Mouse (Mus musculus) CH12.LX (cell line): ENCODE measurements around the gene Tent5c.

Source experiments
- CHD1 ChIP-seq: IDR thresholded peaks from 2 replicates; pipeline ENCODE4 v1.6.1; 2012; ENCODE audit warnings: low read depth, low read length, improper control_type of control experiment, inconsistent platforms
- CTCF ChIP-seq, 2 experiments: IDR thresholded peaks in 1 of 2; conservative IDR thresholded peaks in 1 of 2; 2 replicates each; pipeline ENCODE4 v1.5.1; 2011 to 2012; ENCODE audit warnings: low read depth in 2 of 2, low read length in 2 of 2, improper control_type of control experiment in 1 of 2, inconsistent platforms in 1 of 2, mild to moderate bottlenecking in 1 of 2, moderate library complexity in 1 of 2
- EP300 ChIP-seq: IDR thresholded peaks from 2 replicates; pipeline ENCODE4 v1.6.1; 2011; ENCODE audit warnings: low read length, improper control_type of control experiment
- HCFC1 ChIP-seq: IDR thresholded peaks from 2 replicates; pipeline ENCODE4 v1.6.1; 2012; ENCODE audit warnings: low read depth, mild to moderate bottlenecking, inconsistent platforms, low read length, improper control_type of control experiment
- JUND ChIP-seq: conservative IDR thresholded peaks from 2 replicates; pipeline ENCODE4 v1.6.1; 2011; ENCODE audit warnings: low read depth, low read length, improper control_type of control experiment
- MEF2A ChIP-seq: IDR thresholded peaks from 2 replicates; pipeline ENCODE4 v1.6.1; 2014; ENCODE audit warnings: low read depth, mild to moderate bottlenecking, inconsistent platforms, low read length, improper control_type of control experiment, borderline replicate concordance
- NELFE ChIP-seq: IDR thresholded peaks from 2 replicates; pipeline ENCODE4 v1.6.1; 2011; ENCODE audit warnings: low read depth, low read length, improper control_type of control experiment
- POLR2A ChIP-seq: IDR thresholded peaks from 2 replicates; pipeline ENCODE4 v1.6.1; 2011; ENCODE audit warnings: low read depth, mild to moderate bottlenecking, improper control_type of control experiment, low read length
- ZNF384 ChIP-seq: IDR thresholded peaks from 2 replicates; pipeline ENCODE4 v1.6.1; 2012; ENCODE audit warnings: low read depth, low read length, improper control_type of control experiment, inconsistent platforms

DNA sequence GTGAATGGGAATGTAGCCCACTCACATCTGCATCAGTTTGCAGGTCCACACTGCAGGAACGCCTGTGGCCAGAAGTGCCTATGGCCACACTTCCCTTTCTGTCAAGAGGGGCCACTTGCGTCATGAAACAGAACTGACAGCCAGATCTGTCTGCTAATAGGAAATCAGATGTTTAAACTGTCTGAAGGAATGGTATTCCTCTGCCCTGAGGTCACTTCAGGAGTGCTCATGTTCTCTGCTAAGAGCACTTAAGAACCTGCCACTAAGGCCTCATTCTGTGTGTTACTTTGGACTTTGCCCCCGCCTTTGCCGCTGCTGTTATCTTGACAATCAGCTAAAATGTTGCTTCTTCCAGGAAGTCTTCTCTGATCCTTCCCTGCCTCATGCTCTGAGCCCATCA is 48.4 kb downstream of the Tent5c start:
- TF ChIP-seq HCFC1: no peak
- no peak for TF ChIP-seq CTCF (conservative IDR thresholded peaks at IDR 0.05 in 1 of 2, IDR thresholded peaks at IDR 0.05 in 1 of 2; ENCODE audit: low read depth in 2 of 2, low read length in 2 of 2)
- TF ChIP-seq NELFE: no peak
- no peak for TF ChIP-seq MEF2A
- TF ChIP-seq ZNF384: no peak
- TF ChIP-seq EP300: no peak
- TF ChIP-seq JUND: no peak
- TF ChIP-seq POLR2A: no peak
- no peak for TF ChIP-seq CHD1
